Mouse (Mus musculus) left cerebral cortex, adult 2 months (tissue): ENCODE measurements around the gene Synj2bp. TPM values are rescaled to one million over a fixed set of nuclear protein-coding genes. Genes with fewer than 3 reads are reported as not detected.
"Not testable (repeated sequence)": the region's sequence is repeated elsewhere in the genome, so short reads cannot be mapped to it uniquely, and the experiment has no call there.

Experiments
- DNase-seq, 2 experiments: peaks; one replicate each; pipeline ENCODE4 v3.0.0; 2021 to 2022; ENCODE audit warnings: low spot score in 2 of 2, mixed read lengths in 1 of 2; ENCODE audit errors: extremely low spot score in 1 of 2
- H3K27ac ChIP-seq: fragments of 200-600 bp; 2 replicates; pipeline ENCODE4 v1.8.1; 2022
- H3K4me3 ChIP-seq: fragments of 200-600 bp; 2 replicates; pipeline ENCODE4 v1.8.1; 2022
- CTCF ChIP-seq: fragments of 200-600 bp; IDR thresholded peaks from 2 replicates; pipeline ENCODE4 v1.8.1; 2022; ENCODE audit warnings: antibody characterized with exemption, mild to moderate bottlenecking, moderate library complexity
- intact Hi-C: fragments of 180-260 bp; cut with DNase I; formaldehyde crosslinking; loops from one replicate; pipeline ENCODE4 v1.15.1; 2025
- total RNA-seq, 2 experiments: library from RNA; stranded (reverse); gene quantifications; 2 replicates each; pipeline ENCODE4 v1.2.3; 2021

Gene Synj2bp
- total RNA-seq, 2 experiments from 2014 or later: 37.1 to 38.0 TPM

DNA sequence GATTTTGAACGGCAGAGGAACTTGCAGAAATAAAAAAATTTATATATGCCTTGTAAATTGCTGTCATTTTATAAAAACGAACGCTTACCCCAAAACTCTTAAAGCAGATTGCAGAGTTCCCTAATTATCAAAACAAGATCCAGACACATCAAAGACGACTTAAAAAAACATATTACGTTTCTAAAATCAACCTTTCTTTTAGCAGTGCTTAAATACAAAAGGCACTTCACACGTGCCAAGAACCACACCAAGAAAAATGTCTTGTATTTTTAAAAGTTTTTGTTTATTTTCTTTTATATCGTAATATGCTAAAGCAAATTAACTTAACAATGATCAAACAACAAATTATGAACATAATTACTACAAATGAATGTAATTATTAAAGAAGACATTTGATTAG is 48.5 kb downstream of the Synj2bp start:
- Histone ChIP-seq H3K27ac (peak overlapping the region; percentile 98), H3K4me3 (peak overlapping the region; percentile 62)
- TF ChIP-seq CTCF: no peak
- no peak for DNase-seq
- intact Hi-C loops: loop anchor here (2.0 to 10.0 kb wide), 2 partner anchors 49 to 111 kb away; partner anchors contain the start of genes Gm20498, Med6 and Synj2bp

DNA sequence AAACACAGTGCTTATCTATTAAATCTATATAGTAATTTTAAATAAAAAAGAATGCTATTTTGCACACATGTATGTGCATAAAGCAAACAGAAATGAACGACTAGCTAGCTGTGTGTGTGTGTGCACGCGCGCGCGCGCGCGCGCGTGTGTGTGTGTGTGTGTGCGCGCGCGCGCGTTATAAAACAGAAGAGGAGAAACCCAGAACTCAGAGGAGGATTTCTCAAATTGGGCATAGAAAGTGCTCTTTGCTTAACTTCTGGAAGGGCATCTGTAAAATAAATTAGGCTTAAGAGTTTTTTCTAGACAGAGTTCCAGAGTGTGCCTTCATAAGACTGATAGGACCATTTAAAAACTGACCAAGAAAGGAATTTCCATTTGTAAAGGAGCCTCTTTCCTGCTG is 49.1 kb downstream of the Synj2bp start:
- peak overlapping the region; percentile 62 for H3K4me3 ChIP-seq
- no peak for TF ChIP-seq CTCF
- no peak for DNase-seq
- H3K27ac ChIP-seq: peak overlapping the region; percentile 98
- intact Hi-C loops: loop anchor here (2.0 to 10.0 kb wide), 2 partner anchors 49 to 111 kb away; partner anchors contain the start of genes Gm20498, Med6 and Synj2bp

DNA sequence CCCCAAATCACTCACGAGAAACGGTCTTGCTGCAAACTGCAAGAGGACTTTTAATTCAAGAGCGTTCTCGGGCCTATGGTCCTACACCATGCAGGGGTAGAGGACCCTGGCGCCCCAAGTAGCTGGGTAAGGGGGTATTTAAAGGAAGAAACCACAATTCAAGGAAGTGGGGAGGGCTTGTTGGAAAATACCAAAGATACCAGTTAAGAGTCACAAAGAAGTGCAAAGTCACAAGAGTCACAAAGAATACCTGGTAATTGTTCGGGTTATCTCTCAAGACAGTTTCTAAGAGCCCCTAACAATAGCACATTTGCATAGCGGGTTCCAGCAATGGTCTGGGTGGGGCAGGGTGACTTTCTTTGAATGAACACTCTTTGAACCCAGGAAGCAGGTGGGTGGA is 73.7 kb downstream of the Synj2bp start:
- H3K4me3 ChIP-seq, H3K27ac ChIP-seq, intact Hi-C loops, DNase-seq: not testable (repeated sequence)

Other genes starting within 250 kb of the Synj2bp start
- 10 to 100 TPM; 23.4 to 24.2 TPM for gene Slc8a3, start 199.7 kb downstream of the Synj2bp start, total RNA-seq
- gene Gm4787, start 153.4 kb downstream of the Synj2bp start, total RNA-seq: 1 to 10 TPM; 1.8 to 2.6 TPM
- gene Adam4, start 111.0 kb downstream of the Synj2bp start, total RNA-seq: 1 to 10 TPM; 2.9 to 3.3 TPM
- gene Cox16, start 47.8 kb downstream of the Synj2bp start, total RNA-seq: 10 to 100 TPM; 34.5 to 42.1 TPM
- 10 to 100 TPM; 40.1 to 45.6 TPM for gene Gm20498, start within 50 bp of the Synj2bp start, total RNA-seq
- under 1 TPM; 0.29 to 0.35 TPM for gene Adam21, start 35.6 kb upstream of the Synj2bp start, total RNA-seq
- 10 to 100 TPM; 26.6 to 31.2 TPM for gene Med6, start 62.1 kb upstream of the Synj2bp start, total RNA-seq
- gene Ttc9, start 98.3 kb upstream of the Synj2bp start, total RNA-seq: 10 to 100 TPM; 49.5 to 50.5 TPM
- 10 to 100 TPM; 63.3 to 68.9 TPM for gene Map3k9, start 248.3 kb upstream of the Synj2bp start, total RNA-seq